Mouse (Mus musculus) lung, postnatal 0 days (tissue): ENCODE measurements around the gene Gbf1. TPM values are rescaled to one million over a fixed set of nuclear protein-coding genes. Genes with fewer than 3 reads are reported as not detected.
A peak's percentile ranks its signal among the peaks of the same experiment; 100 is the strongest.

Experiments
- ATAC-seq: fragments of 200-750 bp; cut with Nextera tagmentation; 2 replicates; pipeline ENCODE4 v1.8.0; 2017; ENCODE audit warnings: moderate library complexity
- DNase-seq: peaks from one replicate; pipeline ENCODE4 v3.0.0-alpha.2; 2016; ENCODE audit warnings: low spot score
- H3K27ac ChIP-seq: fragments of 300-500 bp; sonication (generic); 2 replicates; pipeline ENCODE4 v1.5.1; 2014; ENCODE audit warnings: antibody characterized with exemption, mild to moderate bottlenecking, low read length, mixed read lengths
- H3K27me3 ChIP-seq: fragments of 300-500 bp; sonication (generic); replicated peaks from 2 replicates; pipeline ENCODE4 v1.6.1; 2014; ENCODE audit warnings: low read length, mixed read lengths; ENCODE audit not compliant: insufficient read depth
- H3K36me3 ChIP-seq: fragments of 300-500 bp; sonication (generic); 2 replicates; pipeline ENCODE4 v1.6.1; 2014; ENCODE audit warnings: low read length, mixed read lengths; ENCODE audit not compliant: insufficient read depth
- H3K4me1 ChIP-seq: fragments of 300-500 bp; sonication (generic); 2 replicates; pipeline ENCODE4 v1.6.1; 2014; ENCODE audit warnings: antibody characterized with exemption, low read depth, low read length, mixed read lengths; ENCODE audit not compliant: insufficient read depth
- H3K4me2 ChIP-seq: fragments of 300-500 bp; sonication (generic); replicated peaks from 2 replicates; pipeline ENCODE4 v1.6.1; 2014; ENCODE audit warnings: low read depth, mild to moderate bottlenecking, low read length, moderate library complexity, mixed read lengths
- H3K4me3 ChIP-seq: fragments of 300-500 bp; sonication (generic); 2 replicates; pipeline ENCODE4 v1.5.1; 2014; ENCODE audit warnings: low read depth, low read length
- H3K9ac ChIP-seq: fragments of 300-500 bp; sonication (generic); replicated peaks from 2 replicates; pipeline ENCODE4 v1.6.1; 2014; ENCODE audit warnings: low read depth, mild to moderate bottlenecking
- H3K9me3 ChIP-seq: fragments of 300-500 bp; sonication (generic); 2 replicates; pipeline ENCODE4 v1.6.1; 2016; ENCODE audit warnings: low read length, mixed read lengths
- CTCF ChIP-seq: IDR thresholded peaks from 2 replicates; pipeline ENCODE4 v1.5.1; 2016; ENCODE audit warnings: antibody characterized with exemption, mild to moderate bottlenecking
- EP300 ChIP-seq: IDR thresholded peaks from 2 replicates; pipeline ENCODE4 v1.6.1; 2016; ENCODE audit warnings: antibody characterized with exemption, mild to moderate bottlenecking, control low read depth
- WGBS: fragments of 180-500 bp; shearing (Covaris S2); extraction: QIAGEN DNeasy Blood & Tissue Kit; methylation state at CpG from one replicate; pipeline ENCODE4 v1.1.7; 2014; 5-methylcytosine and 5-hydroxymethylcytosine counted together
- polyA plus RNA-seq: library from polyadenylated mRNA; unstranded; fragments of >200 nt; fragmentation: Nextera tagmentation; extraction: Ambion mirVana; gene quantifications from 2 replicates; pipeline ENCODE4 v1.2.1, GENCODE M21; 2015

Gene Gbf1
- 32.1 and 34.3 TPM in 2 replicates for polyA plus RNA-seq

DNA sequence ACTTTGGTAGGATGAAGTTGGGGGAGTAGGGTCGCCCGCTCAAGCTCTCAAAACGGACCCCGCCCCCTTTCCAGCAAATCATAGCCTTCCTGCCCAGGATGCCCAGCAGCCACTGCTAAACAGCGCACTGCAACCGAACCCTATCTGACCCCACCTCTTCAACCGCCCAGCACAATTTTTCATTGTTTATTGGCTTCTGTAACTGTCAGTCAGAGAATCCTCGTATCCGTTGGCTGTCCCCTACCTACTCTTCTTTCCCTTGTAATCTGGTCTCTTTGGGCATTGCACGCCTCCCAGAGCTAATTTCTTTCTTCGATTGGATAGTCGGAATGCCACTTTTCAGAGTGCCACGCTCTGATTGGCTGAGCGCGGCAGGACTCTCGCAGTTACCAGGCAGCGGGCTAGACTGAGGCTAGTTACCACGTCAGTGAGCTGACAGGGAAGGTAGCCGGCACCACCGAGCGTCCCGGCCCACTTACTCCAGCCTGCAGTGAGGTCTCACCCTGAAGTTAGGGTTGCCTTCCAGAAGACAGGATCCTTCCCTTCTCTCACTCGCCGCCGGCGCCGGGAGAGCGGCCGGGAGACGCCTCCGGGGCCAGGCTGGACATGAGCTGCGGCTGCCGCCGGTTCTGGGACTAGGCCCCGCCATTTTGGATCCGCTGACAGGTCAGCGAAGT, at the start of gene Gbf1:
Gene Gbf1, plus strand, starts transcription at position 383 of the 677 bp plus-strand sequence.
- TF ChIP-seq CTCF = peak; percentile 22; the same call in 1 of the 2 replicates
- TF ChIP-seq EP300 = no peak
- no peaks in the 10 kb centered on the region for H3K36me3 ChIP-seq
- DNase-seq = peak; percentile 100
- peaks cover 13% of the 10 kb centered on the region; the same call in 1 of the 2 replicates for H3K27me3 ChIP-seq
- ATAC-seq = peak; percentile 97
- peak within 1 kb of the TSS; percentile 84 for H3K4me2 ChIP-seq
- peak within 1 kb of the TSS; percentile 52; the same call in 1 of the 2 replicates for H3K27ac ChIP-seq
- under 1% methylated on average over 34 of the region's 37 CpGs for WGBS
- peak within 1 kb of the TSS; percentile 63 for H3K9ac ChIP-seq
- H3K9me3 ChIP-seq = no peaks in the 10 kb centered on the region
- peaks cover 19% of the 10 kb centered on the region; the same call in 1 of the 2 replicates for H3K4me1 ChIP-seq
- H3K4me3 ChIP-seq = peak within 1 kb of the TSS; percentile 87

DNA sequence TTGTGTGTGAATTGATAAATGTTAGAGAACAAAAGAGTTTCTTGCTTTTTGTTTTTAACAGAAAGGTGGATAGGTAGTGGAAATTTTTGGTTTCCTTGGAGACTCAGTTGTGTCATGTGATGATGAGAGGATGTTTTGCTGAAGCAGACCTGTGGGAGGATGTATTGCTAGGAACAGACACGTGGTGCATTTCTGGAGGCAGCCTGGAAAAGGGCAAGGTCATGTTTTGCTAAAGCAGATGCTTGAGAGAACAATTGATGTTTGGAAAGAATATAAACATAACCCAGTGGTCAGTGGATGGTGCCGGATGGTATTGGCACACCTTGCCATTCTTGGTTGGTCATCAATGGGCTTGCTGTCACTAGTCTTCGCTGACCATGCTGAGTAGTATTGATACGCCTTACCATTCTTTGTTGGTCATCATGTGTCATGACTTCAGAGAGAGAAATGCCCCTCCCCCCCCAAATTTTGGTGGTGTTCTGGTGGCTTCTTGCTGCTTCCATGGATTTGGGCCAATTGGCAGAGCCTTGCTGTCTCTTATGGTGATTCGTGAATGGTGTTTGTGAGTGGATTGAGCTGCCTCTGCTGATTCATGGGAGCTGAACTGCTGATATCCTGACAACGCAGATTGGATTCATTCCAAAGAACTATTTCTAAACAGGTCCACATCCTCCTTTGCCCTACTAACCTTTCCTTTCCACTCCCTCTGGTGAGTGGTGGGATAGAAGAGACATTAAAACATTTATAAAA, 48.7 kb upstream of the Gbf1 start:
- peak; percentile 10 for DNase-seq
- Histone ChIP-seq H3K36me3 (no peaks in the 10 kb centered on the region), H3K4me2 (no peak overlapping the region), H3K27ac (no peak overlapping the region), H3K9ac (no peak overlapping the region), H3K4me1 (no peaks in the 10 kb centered on the region), H3K9me3 (no peaks in the 10 kb centered on the region), H3K27me3 (no peaks in the 10 kb centered on the region), H3K4me3 (no peak overlapping the region)
- no peak for ATAC-seq
- WGBS = 61% methylated on average over 6 of the region's 6 CpGs
- TF ChIP-seq EP300 (no peak), CTCF (no peak)

DNA sequence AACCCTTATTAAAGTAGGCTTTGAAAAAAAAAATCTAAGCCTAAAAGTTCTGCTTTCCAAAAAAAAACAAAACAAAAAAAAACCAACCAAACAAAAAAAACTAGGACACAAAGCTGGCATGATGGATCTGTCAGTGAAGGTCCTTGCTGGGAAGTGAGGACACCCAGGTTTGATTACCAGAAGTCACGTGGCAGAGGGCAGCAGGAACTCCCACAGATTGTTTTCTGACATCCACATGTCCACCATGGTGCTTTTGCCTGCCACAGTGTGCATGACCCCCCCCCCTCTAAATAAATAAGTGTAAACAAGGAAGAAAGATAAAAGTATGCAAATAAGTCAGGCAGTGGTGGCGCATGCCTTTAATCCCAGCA, 48.1 kb upstream of the Gbf1 start:
- Histone ChIP-seq H3K9me3 (no peaks in the 10 kb centered on the region), H3K9ac (no peak overlapping the region), H3K27me3 (no peaks in the 10 kb centered on the region), H3K4me3 (no peak overlapping the region), H3K4me1 (no peaks in the 10 kb centered on the region), H3K36me3 (no peaks in the 10 kb centered on the region), H3K27ac (no peak overlapping the region), H3K4me2 (no peak overlapping the region)
- WGBS = 66% methylated on average over 2 of the region's 2 CpGs
- no peak for TF ChIP-seq EP300
- no peak for TF ChIP-seq CTCF
- DNase-seq (no peak), ATAC-seq (no peak)

DNA sequence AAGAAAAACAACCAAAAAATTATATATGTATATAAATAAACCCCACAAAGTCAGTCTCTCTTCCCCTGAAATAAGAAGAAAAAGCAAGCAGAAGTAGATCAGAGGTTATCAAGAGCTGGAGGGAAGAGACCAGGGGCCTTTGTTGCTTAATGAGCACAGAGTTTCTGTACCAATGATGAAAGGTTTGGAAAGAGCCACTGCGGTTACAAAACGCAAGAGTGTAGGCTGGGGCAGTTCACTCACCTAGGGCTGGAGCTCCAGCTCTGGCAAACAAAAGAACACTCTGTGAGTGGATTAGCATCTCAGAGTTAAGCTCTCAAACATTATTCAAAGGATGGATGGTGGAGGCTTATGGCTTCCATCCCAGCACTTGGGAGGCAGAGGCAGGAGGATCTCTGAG, 42.1 kb upstream of the Gbf1 start:
- DNase-seq (no peak), ATAC-seq (no peak)
- no peak overlapping the region for H3K27ac ChIP-seq
- WGBS = 75% methylated on average over 2 of the region's 2 CpGs
- H3K36me3 ChIP-seq = no peaks in the 10 kb centered on the region
- TF ChIP-seq CTCF = no peak
- no peak for TF ChIP-seq EP300
- no peak overlapping the region for H3K4me2 ChIP-seq
- H3K9ac ChIP-seq = no peak overlapping the region
- H3K9me3 ChIP-seq = no peaks in the 10 kb centered on the region
- H3K27me3 ChIP-seq = no peaks in the 10 kb centered on the region
- H3K4me1 ChIP-seq = no peaks in the 10 kb centered on the region
- H3K4me3 ChIP-seq = no peak overlapping the region

DNA sequence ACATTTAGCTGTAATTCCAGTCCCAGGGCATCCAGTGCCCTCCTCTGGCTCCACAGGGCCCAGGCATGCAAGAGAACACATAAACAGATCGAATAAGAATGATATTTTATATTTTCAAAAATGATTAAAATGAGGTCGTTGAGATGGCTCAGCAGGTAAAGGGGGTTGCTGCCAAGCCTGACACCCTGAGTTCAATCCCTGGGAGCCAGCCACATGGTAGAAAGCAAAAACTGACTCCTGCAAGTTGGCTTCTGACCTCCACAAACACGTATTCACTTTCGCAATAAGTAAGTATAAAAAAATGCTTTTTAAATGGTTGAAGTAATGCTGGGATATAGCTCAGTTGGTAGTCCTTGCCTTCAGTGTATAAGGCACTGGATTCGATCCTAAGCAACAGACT, 41.5 kb upstream of the Gbf1 start:
- Histone ChIP-seq H3K4me3 (no peak overlapping the region), H3K36me3 (no peaks in the 10 kb centered on the region), H3K27me3 (no peaks in the 10 kb centered on the region), H3K4me1 (no peaks in the 10 kb centered on the region), H3K4me2 (no peak overlapping the region), H3K27ac (no peak overlapping the region), H3K9ac (no peak overlapping the region), H3K9me3 (no peaks in the 10 kb centered on the region)
- ATAC-seq = no peak
- DNase-seq = no peak
- TF ChIP-seq EP300 (no peak), CTCF (no peak)
- 81% methylated on average over 5 of the region's 5 CpGs for WGBS

DNA sequence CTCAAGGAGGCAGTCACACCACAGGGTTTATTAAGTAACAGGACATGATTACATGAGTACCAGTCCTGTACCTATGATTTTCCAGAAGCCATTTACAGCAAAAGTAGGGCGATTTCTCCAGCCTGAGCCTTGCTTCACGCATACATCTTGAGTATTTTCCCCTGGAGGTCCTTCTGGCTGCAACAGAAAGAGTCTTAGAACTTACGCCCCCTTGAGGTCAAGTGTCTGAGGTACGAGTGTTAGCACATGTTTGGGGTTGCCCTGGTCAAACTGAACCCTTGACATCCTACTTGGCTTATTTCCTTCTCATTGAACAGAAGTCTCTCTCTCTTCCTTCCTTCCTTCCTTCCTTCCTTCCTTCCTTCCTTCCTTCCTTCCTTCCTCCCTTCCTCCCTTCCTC, 37.7 kb upstream of the Gbf1 start:
- TF ChIP-seq EP300 (no peak), CTCF (peak; percentile 24)
- H3K27ac ChIP-seq = no peak overlapping the region
- H3K36me3 ChIP-seq = no peaks in the 10 kb centered on the region
- no peak overlapping the region for H3K4me2 ChIP-seq
- H3K9me3 ChIP-seq = no peaks in the 10 kb centered on the region
- no peak overlapping the region for H3K4me3 ChIP-seq
- ATAC-seq (no peak), DNase-seq (no peak)
- H3K9ac ChIP-seq = no peak overlapping the region
- no peaks in the 10 kb centered on the region for H3K27me3 ChIP-seq
- WGBS = 38% methylated on average over 4 of the region's 4 CpGs
- no peaks in the 10 kb centered on the region for H3K4me1 ChIP-seq
